Mouse (Mus musculus): ENCODE measurements at regions not wholly inside any gene's neighbourhood (a gene's known extent, or its start where the extent isn't known, plus 50 kb on each side); places are given as distances from the start of the nearest gene placed in this dataset.

- TF ChIP-seq CTCF (conservative IDR thresholded peaks at IDR 0.05; ENCODE audit: low read length): no peak
- TF ChIP-seq NANOG (IDR thresholded peaks at IDR 0.05; ENCODE audit: borderline replicate concordance, low read length): no peak
These were observed 558.2 kb downstream of the Tfap2b start for GRCm38 (mm10) chr1:19766879-19767278.

Measured in E14TG2a.4 (cell line).